Mouse (Mus musculus) gastrocnemius, postnatal 25 days (tissue): ENCODE results near the gene Gm10230. TPM values are rescaled to one million over a fixed set of nuclear protein-coding genes. Genes with fewer than 3 reads are reported as not detected.
"Not testable (repeated sequence)": the region's sequence is repeated elsewhere in the genome, so short reads cannot be mapped to it uniquely, and the experiment has no call there.

ENCODE experiments used
- DNase-seq: peaks from one replicate; pipeline ENCODE4 v3.0.0; 2022
- long read RNA-seq, 2 experiments: library from polyadenylated mRNA; stranded (forward); transcript quantifications; one replicate each; pipeline ENCODE4 v2.0.0; 2021
- microRNA-seq, 2 experiments: library from miRNA; unstranded; fragments of <30 nt; microRNA quantifications; one replicate each; pipeline ENCODE4 v1.2.0; 2021; ENCODE audit warnings: borderline replicate concordance in 2 of 2
- total RNA-seq, 2 experiments: library from RNA; stranded (reverse); gene quantifications; 1 replicate in 1 of 2; 2 replicates in 1 of 2; pipeline ENCODE4 v1.2.3; 2021

Gene Gm10230
- not detected for total RNA-seq
- long read RNA-seq, experiment 1 = 0 reads
- long read RNA-seq, experiment 2 = 0 reads

DNA sequence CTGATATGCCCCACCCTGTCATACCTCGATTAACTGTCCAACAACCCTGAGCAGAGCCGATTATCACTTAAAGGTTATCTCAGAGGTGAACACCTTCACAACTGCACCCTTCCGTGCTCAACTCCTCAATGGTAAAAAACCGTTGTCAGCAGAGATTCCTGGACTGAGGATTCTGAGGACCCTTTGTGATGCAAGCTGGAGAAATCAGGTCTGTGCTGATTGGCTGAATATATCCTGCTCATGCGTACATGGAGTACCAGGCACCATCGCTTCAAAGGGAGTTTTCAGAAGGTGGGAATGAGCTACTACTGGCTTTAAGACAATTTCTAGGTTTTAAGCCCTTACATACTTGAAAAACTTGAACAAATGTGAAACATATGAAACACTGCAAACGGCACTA is at the start of gene Gm10230:
Gene Gm10230 (minus strand): TSS at position 101 of the 400 bp plus-strand sequence.
- not testable (repeated sequence) for DNase-seq

Small RNA genes within 50 kb of the gene (microRNA-seq; reads per million reads assigned to microRNA genes)
- gene Gm44452 = 0 reads per million in 2 experiments
